Mouse (Mus musculus) C2C12 (cell line): Measurements from ENCODE around the gene Fbxo9.

Experiments
- CEBPB ChIP-seq: IDR thresholded peaks from one replicate; pipeline ENCODE4 v1.6.1; 2011; ENCODE audit warnings: low read depth, mild to moderate bottlenecking, control low read depth, moderate library complexity
- CTCF ChIP-seq: IDR thresholded peaks from one replicate; pipeline ENCODE4 v1.5.1; 2011; ENCODE audit not compliant: control insufficient read depth, insufficient read depth, insufficient read length
- MAX ChIP-seq: IDR thresholded peaks from one replicate; pipeline ENCODE4 v1.6.1; 2011; ENCODE audit warnings: mild to moderate bottlenecking, control low read depth
- USF1 ChIP-seq: IDR thresholded peaks from one replicate; pipeline ENCODE4 v1.6.1; 2011; ENCODE audit warnings: low read depth, mild to moderate bottlenecking, control low read depth, moderate library complexity

DNA sequence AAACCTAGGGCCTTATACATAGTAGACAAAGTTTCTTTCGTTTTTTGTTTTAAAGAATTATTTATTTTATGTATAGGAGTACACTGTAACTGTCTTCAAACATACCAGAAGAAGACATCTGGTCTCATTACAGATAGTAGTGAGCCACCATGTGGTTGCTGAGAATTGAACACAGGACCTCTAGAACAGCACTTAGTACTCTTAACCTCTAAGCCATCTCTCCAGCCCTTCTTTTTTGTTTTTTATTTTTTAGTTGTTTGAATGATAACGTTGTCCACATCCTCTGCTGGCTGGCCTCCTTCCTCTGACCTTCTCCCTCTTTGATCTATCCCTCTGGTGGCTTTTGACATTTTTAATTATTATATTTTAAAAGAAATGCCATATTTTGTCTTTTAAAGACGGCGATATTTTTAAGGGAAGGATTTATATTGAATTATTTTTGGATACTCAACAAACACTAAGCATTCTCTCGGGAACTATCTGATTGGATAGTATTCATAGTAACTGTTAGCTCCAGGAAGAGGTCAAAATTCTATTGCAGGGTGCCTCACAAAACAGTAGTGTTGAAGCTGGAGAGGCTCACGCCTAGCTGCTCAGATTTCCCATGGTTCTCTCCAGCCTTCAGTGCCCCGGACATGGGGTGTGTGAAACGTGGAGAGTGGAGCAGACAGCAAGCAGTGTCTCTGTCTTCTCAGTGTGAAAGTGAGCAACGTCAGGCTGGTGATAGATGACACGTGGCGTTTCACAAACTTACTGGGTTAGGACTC, 45.5 kb upstream of the Fbxo9 start:
- TF ChIP-seq CTCF, result no peak
- no peak for TF ChIP-seq MAX
- TF ChIP-seq USF1, result no peak
- no peak for TF ChIP-seq CEBPB
